Mouse (Mus musculus) liver, adult 2 months (tissue): ENCODE measurements at regions not wholly inside any gene's neighbourhood (a gene's known extent, or its start where the extent isn't known, plus 50 kb on each side); places are given as distances from the start of the nearest gene placed in this dataset.

Experiments
- DNase-seq: peaks from one replicate; pipeline ENCODE4 v3.0.0-alpha.2; 2011; ENCODE audit warnings: low read depth, low spot score; ENCODE audit errors: extremely low read depth
- H3K27ac ChIP-seq: fragments of 200-500 bp; replicated peaks from 2 replicates; pipeline ENCODE4 v1.5.1; 2012; ENCODE audit warnings: low read depth, mild to moderate bottlenecking, control low read depth, inconsistent platforms, low read length; ENCODE audit not compliant: insufficient read depth
- H3K27me3 ChIP-seq: fragments of 200-500 bp; 2 replicates; pipeline ENCODE4 v1.6.1; 2012; ENCODE audit warnings: mild to moderate bottlenecking, moderate library complexity, low read length, inconsistent platforms; ENCODE audit not compliant: control insufficient read depth, insufficient read depth
- H3K36me3 ChIP-seq: fragments of 200-500 bp; 2 replicates; pipeline ENCODE4 v1.6.1; 2012; ENCODE audit warnings: low read length, inconsistent platforms; ENCODE audit not compliant: control insufficient read depth, insufficient read depth
- H3K4me1 ChIP-seq: fragments of 200-500 bp; 2 replicates; pipeline ENCODE4 v1.6.1; 2011; ENCODE audit warnings: low read length; ENCODE audit not compliant: control insufficient read depth, insufficient read depth
- H3K4me3 ChIP-seq: fragments of 200-500 bp; 2 replicates; pipeline ENCODE4 v1.5.1; 2011; ENCODE audit warnings: low read depth, mild to moderate bottlenecking, control low read depth, low read length, moderate library complexity; ENCODE audit not compliant: insufficient read depth
- H3K79me2 ChIP-seq: fragments of 200-500 bp; 2 replicates; pipeline ENCODE4 v1.6.1; 2012; ENCODE audit warnings: inconsistent platforms, mild to moderate bottlenecking, low read length, moderate library complexity; ENCODE audit not compliant: control insufficient read depth, insufficient read depth
- H3K9ac ChIP-seq: fragments of 200-500 bp; 2 replicates; pipeline ENCODE4 v1.6.1; 2012; ENCODE audit warnings: low read depth, mild to moderate bottlenecking, control low read depth, inconsistent platforms, low read length
- CTCF ChIP-seq: fragments of 200-500 bp; IDR thresholded peaks from 2 replicates; pipeline ENCODE4 v1.5.1; 2011; ENCODE audit warnings: low read depth, low read length, control low read depth
- POLR2A ChIP-seq: fragments of 200-500 bp; IDR thresholded peaks from 2 replicates; pipeline ENCODE4 v1.6.1; 2011; ENCODE audit warnings: low read length, control low read depth; ENCODE audit not compliant: insufficient read depth; ENCODE audit errors: extremely low read depth
- WGBS: fragments of 180-500 bp; shearing (Covaris S2); methylation state at CpG from one replicate; pipeline ENCODE4 v1.1.7; 2018; 5-methylcytosine and 5-hydroxymethylcytosine counted together

DNA sequence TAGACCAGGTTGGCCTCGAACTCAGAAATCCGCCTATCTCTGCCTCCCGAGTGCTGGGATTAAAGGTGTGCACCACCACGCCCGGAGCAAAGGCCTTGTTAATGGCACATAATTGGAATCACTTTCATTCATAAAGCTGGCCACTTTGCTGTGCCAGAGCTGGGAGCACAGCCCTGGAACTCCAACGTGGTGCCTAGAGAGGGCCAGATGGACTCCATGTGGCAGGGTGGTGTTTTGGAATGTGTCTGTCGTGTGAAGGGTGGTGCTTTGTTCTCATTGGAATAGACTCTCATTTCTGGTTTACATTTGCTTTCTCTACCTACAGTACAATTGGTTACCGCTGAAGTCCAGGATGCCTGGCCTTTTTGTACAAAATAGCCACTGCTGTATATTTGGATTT lies 150.2 kb downstream of the Cartpt start:
- H3K4me3 ChIP-seq, result no peak overlapping the region
- no peak for TF ChIP-seq POLR2A
- no peak for TF ChIP-seq CTCF
- H3K79me2 ChIP-seq, result no peaks in the 10 kb centered on the region
- no peak overlapping the region for H3K27ac ChIP-seq
- DNase-seq, result no peak
- H3K27me3 ChIP-seq, result no peaks in the 10 kb centered on the region
- H3K4me1 ChIP-seq, result no peaks in the 10 kb centered on the region
- no peak overlapping the region for H3K9ac ChIP-seq
- H3K36me3 ChIP-seq, result no peaks in the 10 kb centered on the region
- 93% methylated on average over 8 of the region's 8 CpGs for WGBS

DNA sequence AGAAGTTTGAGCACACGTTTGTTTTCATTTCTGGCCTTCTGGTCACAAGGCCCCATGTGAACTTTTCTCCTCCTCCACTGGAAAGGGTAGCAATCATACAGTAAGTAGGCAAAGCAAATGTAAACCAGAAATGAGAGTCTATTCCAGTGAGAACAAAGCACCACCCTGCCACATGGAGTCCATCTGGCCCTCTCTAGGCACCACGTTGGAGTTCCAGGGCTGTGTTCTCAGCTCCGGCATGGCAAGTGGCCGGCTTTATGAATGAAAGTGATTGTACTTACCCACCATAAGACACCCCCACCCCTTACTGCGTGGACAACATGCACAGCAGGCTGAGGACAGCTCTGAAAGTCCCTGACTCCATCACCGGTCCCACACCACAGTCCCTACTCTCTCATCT lies 151.5 kb downstream of the Cartpt start:
- Histone ChIP-seq H3K9ac (no peak overlapping the region), H3K79me2 (no peaks in the 10 kb centered on the region), H3K4me3 (no peak overlapping the region), H3K27ac (no peak overlapping the region), H3K36me3 (no peaks in the 10 kb centered on the region), H3K27me3 (no peaks in the 10 kb centered on the region), H3K4me1 (no peaks in the 10 kb centered on the region)
- DNase-seq, result no peak
- TF ChIP-seq CTCF, result no peak
- TF ChIP-seq POLR2A, result no peak
- WGBS, result 94% methylated on average over 6 of the region's 6 CpGs

- no peak overlapping the region for H3K9ac ChIP-seq
- no peaks in the 10 kb centered on the region for H3K79me2 ChIP-seq
- H3K36me3 ChIP-seq, result no peaks in the 10 kb centered on the region
- 77% methylated on average over 9 of the region's 9 CpGs for WGBS
- H3K27me3 ChIP-seq, result no peaks in the 10 kb centered on the region
- H3K27ac ChIP-seq, result no peak overlapping the region
- TF ChIP-seq CTCF (no peak), POLR2A (no peak)
- H3K4me1 ChIP-seq, result no peaks in the 10 kb centered on the region
- H3K4me3 ChIP-seq, result no peak overlapping the region
- DNase-seq, result no peak
These were observed 152.8 kb downstream of the Cartpt start for GRCm38 (mm10) chr13:99748128-99748527.

DNA sequence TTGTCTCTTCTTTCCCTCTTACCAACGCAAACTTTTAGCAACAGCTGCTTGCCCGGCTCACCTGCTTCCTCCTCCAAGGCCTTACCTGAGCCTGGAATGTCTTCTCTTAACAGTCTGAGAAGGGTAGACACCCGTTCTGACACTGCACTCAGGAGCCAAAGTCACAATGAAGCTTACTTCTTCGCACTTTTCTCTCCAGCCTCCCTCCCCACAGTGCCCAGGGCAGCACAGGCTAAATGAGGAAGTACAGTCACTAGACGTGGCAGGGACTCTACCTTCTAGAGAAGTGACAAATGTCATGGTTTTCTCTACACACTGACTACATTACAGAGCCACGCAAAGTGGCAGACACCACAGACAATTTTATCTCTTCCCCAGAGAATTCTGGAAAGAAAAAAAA lies 155.4 kb downstream of the Cartpt start:
- no peaks in the 10 kb centered on the region for H3K4me1 ChIP-seq
- no peak for DNase-seq
- 74% methylated on average over 6 of the region's 6 CpGs for WGBS
- TF ChIP-seq POLR2A (no peak), CTCF (no peak)
- H3K27me3 ChIP-seq, result no peaks in the 10 kb centered on the region
- H3K9ac ChIP-seq, result no peak overlapping the region
- H3K36me3 ChIP-seq, result no peaks in the 10 kb centered on the region
- no peak overlapping the region for H3K4me3 ChIP-seq
- no peak overlapping the region for H3K27ac ChIP-seq
- H3K79me2 ChIP-seq, result no peaks in the 10 kb centered on the region

DNA sequence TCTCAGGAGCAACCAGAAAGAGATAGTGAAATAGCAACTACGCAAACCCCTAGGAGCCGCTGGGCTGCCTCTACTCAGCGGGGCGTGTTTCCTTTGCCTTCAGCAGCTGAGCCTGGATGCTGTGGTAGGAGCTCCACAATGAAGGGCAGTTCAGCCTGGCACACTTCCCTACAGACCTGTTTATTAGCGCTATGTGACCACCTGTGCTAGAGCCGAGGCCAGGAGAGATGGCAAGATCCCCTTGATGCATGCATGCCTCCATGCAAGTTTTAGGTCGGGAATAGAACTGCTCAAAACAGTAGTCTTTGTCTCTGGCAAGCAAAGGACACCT lies 156.1 kb downstream of the Cartpt start:
- TF ChIP-seq POLR2A (no peak), CTCF (no peak)
- Histone ChIP-seq H3K4me1 (no peaks in the 10 kb centered on the region), H3K27me3 (no peaks in the 10 kb centered on the region), H3K36me3 (no peaks in the 10 kb centered on the region), H3K9ac (no peak overlapping the region), H3K27ac (no peak overlapping the region), H3K79me2 (no peaks in the 10 kb centered on the region), H3K4me3 (no peak overlapping the region)
- DNase-seq, result no peak
- 88% methylated on average over 7 of the region's 7 CpGs for WGBS

DNA sequence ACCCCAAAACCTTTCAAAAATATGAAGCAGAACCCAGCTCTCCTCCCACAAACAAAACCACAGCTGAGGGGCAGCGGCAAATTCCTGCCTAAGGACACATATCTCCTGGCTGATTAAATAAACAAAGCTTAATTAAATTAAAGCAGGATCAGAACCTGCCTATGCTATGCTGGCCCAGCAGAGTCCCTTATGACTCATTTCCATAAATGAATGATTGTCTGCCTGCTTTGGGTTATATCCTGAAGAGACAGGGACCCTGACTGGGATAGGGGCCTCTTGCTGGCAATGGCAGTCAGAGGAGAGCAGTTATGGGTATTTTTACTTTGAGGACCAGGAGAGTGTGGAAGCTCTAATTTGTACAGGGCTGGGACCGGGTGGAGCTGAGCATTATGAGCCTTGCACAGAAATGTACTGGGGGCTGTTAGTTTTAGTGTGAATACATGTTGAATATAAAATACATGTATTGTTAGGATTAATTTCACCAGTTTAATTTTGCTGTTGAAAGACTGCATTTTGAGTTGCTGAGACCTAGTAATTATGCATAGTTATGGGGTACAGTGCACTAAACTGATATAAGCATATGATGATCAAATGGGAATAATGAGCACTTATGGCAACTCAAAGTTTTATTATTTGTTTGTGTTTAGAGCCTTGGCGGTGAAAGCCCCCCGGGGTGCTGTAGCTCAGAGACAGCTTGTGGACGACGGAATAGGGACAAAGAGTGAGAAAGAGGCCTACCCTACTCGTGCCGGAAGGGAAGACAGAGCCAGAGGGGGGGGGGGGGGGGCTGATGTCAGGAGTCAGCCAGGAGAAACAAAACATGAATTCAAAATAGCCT lies 156.7 kb downstream of the Cartpt start:
- WGBS, result 85% methylated on average over 8 of the region's 8 CpGs
- no peak for DNase-seq

More for the DNA sequence above, 156.7 kb downstream of the Cartpt start:
- Histone ChIP-seq H3K27ac (no peak overlapping the region), H3K27me3 (no peaks in the 10 kb centered on the region), H3K4me3 (no peak overlapping the region), H3K9ac (no peak overlapping the region), H3K79me2 (no peaks in the 10 kb centered on the region), H3K36me3 (no peaks in the 10 kb centered on the region), H3K4me1 (no peaks in the 10 kb centered on the region)
- no peak for TF ChIP-seq POLR2A
- no peak for TF ChIP-seq CTCF
